Mouse (Mus musculus) E14TG2a.4 (cell line): ENCODE results near the gene Cpne4.

Experiments
- CTCF ChIP-seq: conservative IDR thresholded peaks from 2 replicates; pipeline ENCODE4 v1.5.1; 2014; ENCODE audit warnings: low read length
- NANOG ChIP-seq: IDR thresholded peaks from 2 replicates; pipeline ENCODE4 v1.6.1; 2014; ENCODE audit warnings: borderline replicate concordance, low read length, mixed read lengths

- TF ChIP-seq CTCF (no peak), NANOG (no peak)
Measured at GRCm38 (mm10) chr9:105010721-105011120, 463.6 kb downstream of the Cpne4 start.
